Mouse (Mus musculus): ENCODE data around the gene Nrd1. TPM values are rescaled to one million over a fixed set of nuclear protein-coding genes. Genes with fewer than 3 reads are reported as not detected.

Gene Nrd1
- polyA plus RNA-seq, 1 experiment from 2014 or later, result 84.6 TPM

- in situ Hi-C loops (cut with MboI; ENCODE audit: low pct_unique_long_range_greater_than_20kb), result loop anchor here (5.0 kb wide), 1 partner anchor 122 kb away; no protein-coding TSS in a partner anchor
- ChIA-PET POLR2A (no interaction called here), CTCF (no interaction called here)
Observed at GRCm38 (mm10) chr4:108989430-108989829, 11.0 kb upstream of the Nrd1 start.

GRCm38 (mm10) chr4:108990032-108990431 is 10.4 kb upstream of the Nrd1 start:
- DNase-seq (ENCODE audit: low read depth, low spot score) (no peak), ATAC-seq (no peak)
- in situ Hi-C loops (cut with MboI; ENCODE audit: low pct_unique_long_range_greater_than_20kb), result loop anchor here (10.0 kb wide), 1 partner anchor 295 kb away; no protein-coding TSS in a partner anchor
- ChIA-PET POLR2A (no interaction called here), CTCF (no interaction called here)
- no peaks in the 10 kb centered on the region for H3K27me3 ChIP-seq
- TF ChIP-seq CTCF (IDR thresholded peaks at IDR 0.05), result no peak

More at GRCm38 (mm10) chr4:108989430-108989829, 11.0 kb upstream of the Nrd1 start:
- no peak for TF ChIP-seq CTCF (IDR thresholded peaks at IDR 0.05)
- ATAC-seq (no peak), DNase-seq (ENCODE audit: low read depth, low spot score) (no peak)
- H3K27me3 ChIP-seq, result no peaks in the 10 kb centered on the region

- ATAC-seq (no peak), DNase-seq (ENCODE audit: low read depth, low spot score) (no peak)
- CTCF ChIA-PET, result no interaction called here
- POLR2A ChIA-PET, result no interaction called here
- H3K27me3 ChIP-seq, result no peaks in the 10 kb centered on the region
- TF ChIP-seq CTCF (IDR thresholded peaks at IDR 0.05), result no peak
- in situ Hi-C loops (cut with MboI; ENCODE audit: low pct_unique_long_range_greater_than_20kb), result loop anchor here (10.0 kb wide), 1 partner anchor 296 kb away; no protein-coding TSS in a partner anchor
Observed at GRCm38 (mm10) chr4:108990571-108990970, 9.9 kb upstream of the Nrd1 start.

- ChIA-PET POLR2A (no interaction called here), CTCF (no interaction called here)
- no peak for TF ChIP-seq CTCF (IDR thresholded peaks at IDR 0.05)
- DNase-seq (ENCODE audit: low read depth, low spot score) (no peak), ATAC-seq (no peak)
- H3K27me3 ChIP-seq, result no peaks in the 10 kb centered on the region
- in situ Hi-C loops (cut with MboI; ENCODE audit: low pct_unique_long_range_greater_than_20kb), result loop anchor here (10.0 kb wide), 1 partner anchor 297 kb away; no protein-coding TSS in a partner anchor
Observed at GRCm38 (mm10) chr4:108991811-108992210, 8.6 kb upstream of the Nrd1 start.

- DNase-seq (ENCODE audit: low read depth, low spot score), result no peak
- POLR2A ChIA-PET, result no interaction called here
- CTCF ChIA-PET, result interaction anchor here (1.2 kb wide), 1 partner anchor 22 kb away, joined by 3 read pairs; no protein-coding TSS in a partner anchor
- H3K27me3 ChIP-seq, result no peaks in the 10 kb centered on the region
- no peak for TF ChIP-seq CTCF (IDR thresholded peaks at IDR 0.05)
- ATAC-seq, result no peak
- in situ Hi-C loops (cut with MboI; ENCODE audit: low pct_unique_long_range_greater_than_20kb), result loop anchor here (10.0 kb wide), 1 partner anchor 298 kb away; no protein-coding TSS in a partner anchor
Observed at GRCm38 (mm10) chr4:108992978-108993377, 7.5 kb upstream of the Nrd1 start.

GRCm38 (mm10) chr4:109000961-109001360 is 506 bp downstream of the Nrd1 start:
- ATAC-seq (peak; percentile 41), DNase-seq (ENCODE audit: low read depth, low spot score) (no peak)
- TF ChIP-seq CTCF (IDR thresholded peaks at IDR 0.05), result no peak
- no peaks in the 10 kb centered on the region for H3K27me3 ChIP-seq
- ChIA-PET POLR2A (no interaction called here), CTCF (interaction anchor here (3.9 kb wide), 1 partner anchor 14 kb away, joined by 16 read pairs; no protein-coding TSS in a partner anchor)
- in situ Hi-C loops (cut with MboI; ENCODE audit: low pct_unique_long_range_greater_than_20kb), result no loop called here

- TF ChIP-seq CTCF (IDR thresholded peaks at IDR 0.05), result no peak
- POLR2A ChIA-PET, result no interaction called here
- no peak for DNase-seq (ENCODE audit: low read depth, low spot score)
- in situ Hi-C loops (cut with MboI; ENCODE audit: low pct_unique_long_range_greater_than_20kb), result no loop called here
- CTCF ChIA-PET, result interaction anchor here (1.6 kb wide), 1 partner anchor 29 kb away, joined by 4 read pairs; no protein-coding TSS in a partner anchor
- ATAC-seq, result no peak
- H3K27me3 ChIP-seq, result no peaks in the 10 kb centered on the region
Observed at GRCm38 (mm10) chr4:109008046-109008445, 7.6 kb downstream of the Nrd1 start.

GRCm38 (mm10) chr4:109014091-109014490 is 13.6 kb downstream of the Nrd1 start:
- TF ChIP-seq CTCF (IDR thresholded peaks at IDR 0.05), result no peak
- in situ Hi-C loops (cut with MboI; ENCODE audit: low pct_unique_long_range_greater_than_20kb), result no loop called here
- POLR2A ChIA-PET, result no interaction called here
- H3K27me3 ChIP-seq, result no peaks in the 10 kb centered on the region
- CTCF ChIA-PET, result interaction anchor here (3.9 kb wide), 1 partner anchor 11 kb away, joined by 16 read pairs; no protein-coding TSS in a partner anchor
- DNase-seq (ENCODE audit: low read depth, low spot score), result no peak
- ATAC-seq, result no peak

GRCm38 (mm10) chr4:109017441-109017840 is 17.0 kb downstream of the Nrd1 start:
- ChIA-PET POLR2A (no interaction called here), CTCF (no interaction called here)
- no peaks in the 10 kb centered on the region for H3K27me3 ChIP-seq
- in situ Hi-C loops (cut with MboI; ENCODE audit: low pct_unique_long_range_greater_than_20kb), result no loop called here
- no peak for ATAC-seq
- no peak for DNase-seq (ENCODE audit: low read depth, low spot score)
- TF ChIP-seq CTCF (IDR thresholded peaks at IDR 0.05), result no peak

GRCm38 (mm10) chr4:109019301-109019700 is 18.8 kb downstream of the Nrd1 start:
- TF ChIP-seq CTCF (IDR thresholded peaks at IDR 0.05), result no peak
- CTCF ChIA-PET, result no interaction called here
- in situ Hi-C loops (cut with MboI; ENCODE audit: low pct_unique_long_range_greater_than_20kb), result no loop called here
- H3K27me3 ChIP-seq, result no peaks in the 10 kb centered on the region
- ATAC-seq (no peak), DNase-seq (ENCODE audit: low read depth, low spot score) (no peak)
- POLR2A ChIA-PET, result no interaction called here

GRCm38 (mm10) chr4:109021976-109022375 is 21.5 kb downstream of the Nrd1 start:
- H3K27me3 ChIP-seq, result no peaks in the 10 kb centered on the region
- ChIA-PET POLR2A (no interaction called here), CTCF (no interaction called here)
- ATAC-seq (no peak), DNase-seq (ENCODE audit: low read depth, low spot score) (no peak)
- in situ Hi-C loops (cut with MboI; ENCODE audit: low pct_unique_long_range_greater_than_20kb), result no loop called here
- no peak for TF ChIP-seq CTCF (IDR thresholded peaks at IDR 0.05)

- ATAC-seq (no peak), DNase-seq (ENCODE audit: low read depth, low spot score) (no peak)
- CTCF ChIA-PET, result no interaction called here
- no peak for TF ChIP-seq CTCF (IDR thresholded peaks at IDR 0.05)
- H3K27me3 ChIP-seq, result no peaks in the 10 kb centered on the region
- POLR2A ChIA-PET, result no interaction called here
- in situ Hi-C loops (cut with MboI; ENCODE audit: low pct_unique_long_range_greater_than_20kb), result no loop called here
Observed at GRCm38 (mm10) chr4:109025061-109025460, 24.6 kb downstream of the Nrd1 start.
